Mouse (Mus musculus): ENCODE measurements around the gene Smurf1. TPM values are rescaled to one million over a fixed set of nuclear protein-coding genes. Genes with fewer than 3 reads are reported as not detected.
A peak's percentile ranks its signal among the peaks of the same experiment; 100 is the strongest.

Smurf1 gene
- polyA plus RNA-seq, 1 experiment from 2014 or later, result 36.0 TPM

DNA sequence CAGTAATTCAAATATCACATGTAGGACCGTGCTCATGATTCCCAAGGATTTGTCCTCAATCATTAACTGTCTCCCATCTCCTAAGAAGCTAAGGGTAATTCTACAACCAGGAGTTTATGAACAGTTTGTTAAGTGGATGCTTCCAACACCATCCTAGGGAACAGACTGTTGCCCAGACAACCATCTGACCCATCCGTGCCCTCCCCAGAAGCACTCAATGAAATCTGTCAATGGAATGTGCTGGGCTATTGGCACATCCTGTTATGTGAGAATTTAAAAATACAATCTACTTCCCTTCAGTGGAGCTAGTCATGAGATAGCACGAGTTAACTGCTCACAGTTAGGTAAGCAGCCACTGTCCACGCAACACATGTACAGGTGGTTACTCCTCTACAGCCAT, 56.1 kb downstream of the Smurf1 start:
- peaks cover 33% of the 10 kb centered on the region for H3K4me1 ChIP-seq (replicated peaks)
- no peak for ATAC-seq (ENCODE audit: low FRiP score, low read depth)
- no peaks in the 10 kb centered on the region for H3K27me3 ChIP-seq
- no peaks in the 10 kb centered on the region for H3K9me3 ChIP-seq
- H3K9ac ChIP-seq, result no peak overlapping the region
- H3K4me2 ChIP-seq, result no peak overlapping the region
- no peak overlapping the region for H3K4me3 ChIP-seq
- no peaks in the 10 kb centered on the region for H3K36me3 ChIP-seq
- 60% methylated on average over 4 of the region's 4 CpGs for WGBS
- no peak overlapping the region for H3K27ac ChIP-seq (replicated peaks)

DNA sequence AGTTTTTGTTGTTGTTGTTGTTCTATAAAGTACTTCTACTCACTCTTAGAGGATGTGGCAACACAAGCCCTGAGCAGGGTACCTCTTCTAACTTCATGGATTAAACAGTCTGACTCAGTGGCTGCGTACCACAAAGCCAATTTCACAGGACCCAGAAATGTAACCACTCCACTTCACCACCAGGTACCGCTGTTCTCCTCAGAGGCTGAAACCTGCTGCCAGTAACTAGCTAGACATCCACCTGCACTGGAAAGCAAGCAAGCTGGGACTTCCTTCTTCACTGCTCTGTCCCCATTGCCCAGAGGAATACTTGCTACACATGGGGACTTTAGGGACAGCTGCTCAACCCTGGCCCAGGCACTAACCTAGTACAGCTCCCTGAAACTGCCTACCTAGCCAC, 58.1 kb downstream of the Smurf1 start:
- Histone ChIP-seq H3K27me3 (no peaks in the 10 kb centered on the region), H3K9ac (no peak overlapping the region), H3K4me3 (no peak overlapping the region), H3K4me1 (replicated peaks) (peaks cover 21% of the 10 kb centered on the region), H3K27ac (replicated peaks) (no peak overlapping the region), H3K9me3 (no peaks in the 10 kb centered on the region), H3K36me3 (no peaks in the 10 kb centered on the region), H3K4me2 (no peak overlapping the region)
- WGBS, result 71% methylated on average over 2 of the region's 2 CpGs
- no peak for ATAC-seq (ENCODE audit: low FRiP score, low read depth)

DNA sequence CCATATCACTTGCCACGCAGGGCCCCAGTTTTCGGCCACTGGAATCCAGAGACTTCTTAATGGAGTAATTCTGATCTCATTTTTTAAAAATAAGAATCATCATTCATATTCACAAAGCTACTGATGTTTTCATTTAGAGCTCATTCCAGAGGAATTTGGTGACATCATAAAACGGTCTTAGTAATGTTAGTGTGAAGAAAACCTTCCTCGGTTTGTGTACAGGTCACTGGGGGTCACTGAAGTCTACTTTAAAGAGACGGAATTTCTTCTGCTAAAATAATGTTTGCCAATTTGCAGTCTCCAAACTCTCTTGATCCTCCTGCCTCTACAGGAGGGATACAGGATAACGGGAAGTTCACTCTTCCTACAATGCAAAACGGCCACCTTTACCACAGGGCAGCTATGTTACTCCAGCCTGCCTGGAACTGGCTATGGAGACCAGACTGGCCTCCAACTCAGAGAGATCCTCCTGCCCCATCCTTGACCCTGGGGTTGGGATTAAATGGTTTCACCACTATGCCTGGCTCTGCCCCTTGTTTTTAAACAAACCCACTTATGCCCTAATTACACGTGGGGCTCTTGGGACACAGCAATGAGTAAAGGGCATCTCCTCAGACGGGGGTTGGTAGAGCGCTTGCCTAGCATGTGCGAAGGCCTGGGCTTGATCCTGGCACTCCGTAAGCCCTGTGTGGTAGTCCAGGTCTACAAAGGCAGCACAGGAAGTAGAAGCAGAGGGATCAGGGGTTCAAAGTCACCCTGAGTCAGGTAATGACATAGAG, 61.1 kb downstream of the Smurf1 start:
- H3K4me3 ChIP-seq, result no peak overlapping the region
- no peaks in the 10 kb centered on the region for H3K27me3 ChIP-seq
- no peak overlapping the region for H3K27ac ChIP-seq (replicated peaks)
- H3K36me3 ChIP-seq, result peaks cover 11% of the 10 kb centered on the region; the same call in 1 of the 2 replicates
- ATAC-seq (ENCODE audit: low FRiP score, low read depth), result no peak
- H3K4me1 ChIP-seq (replicated peaks), result peaks cover 2% of the 10 kb centered on the region; the same call in 1 of the 2 replicates
- no peak overlapping the region for H3K4me2 ChIP-seq
- no peaks in the 10 kb centered on the region for H3K9me3 ChIP-seq
- H3K9ac ChIP-seq, result no peak overlapping the region
- 85% methylated on average over 12 of the region's 12 CpGs for WGBS

DNA sequence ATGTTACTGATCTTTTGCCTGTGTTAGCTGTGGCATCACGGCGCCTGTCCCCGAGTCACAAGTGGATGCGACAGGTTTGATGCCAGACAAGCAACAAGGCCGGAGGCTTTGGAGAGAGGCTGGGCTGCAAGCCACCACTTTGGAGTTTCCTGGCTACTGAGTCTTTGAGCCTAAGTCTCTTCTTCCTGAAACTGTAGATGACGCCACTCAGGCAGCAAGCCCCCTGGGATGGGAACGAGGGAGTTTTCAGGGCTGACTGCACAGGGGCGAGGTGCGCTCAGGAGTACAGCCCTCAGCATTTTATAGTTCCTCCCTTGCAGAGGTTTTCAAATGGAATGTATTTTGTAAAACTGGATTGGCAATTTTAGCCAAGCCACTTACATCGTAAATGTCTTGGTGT, 63.9 kb downstream of the Smurf1 start:
- WGBS, result 70% methylated on average over 10 of the region's 10 CpGs
- no peaks in the 10 kb centered on the region for H3K9me3 ChIP-seq
- H3K9ac ChIP-seq, result no peak overlapping the region
- peaks cover 20% of the 10 kb centered on the region; the same call in 1 of the 2 replicates for H3K36me3 ChIP-seq
- H3K27ac ChIP-seq (replicated peaks), result no peak overlapping the region
- no peaks in the 10 kb centered on the region for H3K27me3 ChIP-seq
- no peak overlapping the region for H3K4me3 ChIP-seq
- no peak overlapping the region for H3K4me2 ChIP-seq
- no peaks in the 10 kb centered on the region for H3K4me1 ChIP-seq (replicated peaks)
- ATAC-seq (ENCODE audit: low FRiP score, low read depth), result no peak

DNA sequence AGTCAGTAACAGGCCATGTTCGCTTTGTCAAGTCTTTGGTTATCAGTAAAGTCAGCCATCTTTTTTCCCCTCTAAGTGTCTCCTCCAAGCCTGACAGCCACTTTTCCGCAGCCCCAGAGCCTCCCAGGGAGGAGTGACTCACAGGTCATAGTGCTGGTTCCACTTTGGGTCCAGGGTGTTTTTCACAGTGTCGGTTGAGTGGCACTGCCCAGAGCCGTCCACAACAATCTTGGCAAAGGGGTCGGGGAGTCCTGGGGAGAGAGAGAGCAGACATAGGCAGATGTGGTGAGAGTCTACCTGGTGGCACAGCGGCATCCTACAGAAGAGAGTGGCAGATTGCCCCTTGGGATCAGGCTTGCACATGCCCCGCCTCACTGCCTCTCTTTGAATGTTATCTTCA, 64.6 kb downstream of the Smurf1 start:
- 85% methylated on average over 7 of the region's 7 CpGs for WGBS
- no peak for ATAC-seq (ENCODE audit: low FRiP score, low read depth)
- no peaks in the 10 kb centered on the region for H3K9me3 ChIP-seq

DNA sequence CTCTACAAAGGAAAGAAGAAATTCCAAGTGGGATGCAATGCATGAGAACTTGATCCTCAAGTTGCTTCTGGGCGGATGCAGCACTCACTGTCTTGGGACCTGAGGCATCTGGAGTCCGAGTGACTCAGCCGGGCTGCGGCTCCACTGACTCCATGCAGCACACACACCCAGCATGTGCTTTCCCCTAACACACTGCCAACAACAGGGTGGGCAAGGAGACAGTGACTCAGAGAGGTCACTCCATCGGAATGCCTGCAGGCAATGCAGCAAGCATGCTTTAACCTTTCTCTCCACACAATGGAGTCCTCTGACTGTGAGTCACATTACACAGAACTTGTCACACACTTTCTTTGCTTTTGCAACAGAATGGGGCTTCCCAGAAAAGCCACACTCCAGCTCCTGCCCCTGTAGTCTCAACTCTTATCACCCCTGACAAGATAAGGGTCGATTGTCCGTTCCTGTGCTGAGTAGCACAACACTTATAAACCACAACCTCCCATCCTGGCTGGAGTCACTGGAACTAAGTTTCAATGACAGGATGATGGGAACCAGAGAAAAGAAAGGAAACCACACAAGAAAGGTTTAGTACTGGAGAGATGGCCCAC, 67.1 kb downstream of the Smurf1 start:
- no peak for ATAC-seq (ENCODE audit: low FRiP score, low read depth)
- H3K27ac ChIP-seq (replicated peaks), result no peak overlapping the region
- no peak overlapping the region for H3K9ac ChIP-seq
- H3K9me3 ChIP-seq, result no peaks in the 10 kb centered on the region
- H3K4me1 ChIP-seq (replicated peaks), result no peaks in the 10 kb centered on the region
- 42% methylated on average over 7 of the region's 7 CpGs for WGBS
- H3K36me3 ChIP-seq, result peaks cover 34% of the 10 kb centered on the region
- no peak overlapping the region for H3K4me2 ChIP-seq
- H3K27me3 ChIP-seq, result no peaks in the 10 kb centered on the region
- no peak overlapping the region for H3K4me3 ChIP-seq

More for the DNA sequence above, 64.6 kb downstream of the Smurf1 start:
- no peak overlapping the region for H3K4me2 ChIP-seq
- H3K27ac ChIP-seq (replicated peaks), result no peak overlapping the region
- no peak overlapping the region for H3K9ac ChIP-seq
- no peaks in the 10 kb centered on the region for H3K4me1 ChIP-seq (replicated peaks)
- no peaks in the 10 kb centered on the region for H3K27me3 ChIP-seq
- H3K4me3 ChIP-seq, result no peak overlapping the region
- peaks cover 25% of the 10 kb centered on the region for H3K36me3 ChIP-seq

DNA sequence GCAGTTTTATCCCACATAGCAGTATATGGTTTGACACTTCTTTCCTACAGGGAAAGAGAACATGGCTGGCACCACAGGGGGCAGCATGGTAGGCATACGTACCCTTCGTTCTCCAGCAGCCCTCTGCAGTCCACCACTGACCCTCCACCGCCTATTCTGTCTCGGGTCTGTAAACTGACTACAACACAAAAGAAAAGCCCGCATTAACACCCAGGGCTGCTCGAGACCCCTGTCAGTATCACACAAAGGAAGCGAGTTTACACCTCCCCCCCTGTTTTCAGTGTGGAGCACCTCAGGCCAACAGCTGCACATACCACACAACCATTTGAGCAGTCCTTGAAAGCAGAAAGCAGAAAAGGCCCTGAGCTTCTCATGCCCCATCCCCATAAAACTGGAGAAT, 67.8 kb downstream of the Smurf1 start:
- no peak for ATAC-seq (ENCODE audit: low FRiP score, low read depth)
- Histone ChIP-seq H3K27ac (replicated peaks) (no peak overlapping the region), H3K4me1 (replicated peaks) (no peaks in the 10 kb centered on the region), H3K4me2 (no peak overlapping the region), H3K9ac (no peak overlapping the region), H3K4me3 (no peak overlapping the region), H3K9me3 (no peaks in the 10 kb centered on the region), H3K36me3 (peaks cover 40% of the 10 kb centered on the region), H3K27me3 (no peaks in the 10 kb centered on the region)
- WGBS, result 23% methylated on average over 7 of the region's 7 CpGs

DNA sequence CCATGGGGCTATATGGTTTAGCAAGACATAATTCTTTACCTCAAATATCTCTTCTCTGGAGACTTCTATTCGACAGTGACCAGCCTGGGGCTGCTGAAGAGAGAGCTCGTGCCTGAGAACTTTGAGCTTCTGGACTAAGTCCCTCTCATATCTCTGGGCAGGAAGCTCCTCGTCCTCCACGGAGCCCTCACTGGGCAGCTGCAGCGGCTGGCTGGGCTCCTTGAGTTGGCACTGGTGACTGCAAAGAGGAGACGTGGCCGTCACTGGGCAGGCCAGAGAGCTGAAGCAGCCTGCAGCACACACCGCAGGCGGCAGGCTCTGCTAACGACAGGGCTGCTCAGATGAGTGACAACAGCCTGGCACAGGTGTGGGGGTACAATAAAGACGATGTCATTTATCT, 74.4 kb downstream of the Smurf1 start:
- 85% methylated on average over 11 of the region's 11 CpGs for WGBS
- Histone ChIP-seq H3K4me2 (no peak overlapping the region), H3K36me3 (peaks cover 75% of the 10 kb centered on the region), H3K9ac (no peak overlapping the region), H3K4me3 (no peak overlapping the region), H3K9me3 (no peaks in the 10 kb centered on the region), H3K4me1 (replicated peaks) (no peaks in the 10 kb centered on the region), H3K27me3 (no peaks in the 10 kb centered on the region), H3K27ac (replicated peaks) (no peak overlapping the region)
- no peak for ATAC-seq (ENCODE audit: low FRiP score, low read depth)

DNA sequence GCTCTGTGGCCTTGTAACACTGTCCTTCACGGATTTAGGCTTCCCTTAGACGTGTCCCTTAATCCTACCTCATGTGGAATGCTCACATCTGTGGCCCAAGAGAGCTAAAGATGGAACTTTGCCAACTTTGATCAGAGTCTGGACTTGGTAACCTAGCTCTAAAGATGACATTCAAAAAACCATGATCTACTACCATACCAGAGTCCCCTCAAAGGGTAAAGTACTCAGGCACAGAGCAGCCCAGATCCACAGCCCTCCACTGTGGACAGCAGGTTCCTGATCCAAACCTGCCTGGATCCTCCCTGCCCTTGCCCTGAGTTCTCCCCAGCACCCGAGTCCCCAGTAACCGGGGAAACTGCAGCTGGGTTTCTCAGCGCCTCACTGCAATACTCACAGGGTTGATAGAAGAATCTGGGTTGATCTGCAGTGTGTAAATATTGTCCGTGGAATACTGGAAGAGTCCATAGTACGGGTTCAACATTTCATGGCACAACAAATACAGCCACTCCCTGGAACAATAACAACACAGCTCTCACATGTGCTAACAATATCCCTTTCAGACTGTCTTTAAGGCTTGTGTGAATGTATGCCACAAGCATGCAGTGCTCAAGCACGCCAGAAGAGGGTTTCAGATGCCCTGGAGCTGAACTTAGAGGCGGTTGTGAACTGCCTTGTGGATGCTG, 79.5 kb downstream of the Smurf1 start:
- Histone ChIP-seq H3K27me3 (no peaks in the 10 kb centered on the region), H3K9ac (no peak overlapping the region), H3K4me1 (replicated peaks) (no peaks in the 10 kb centered on the region), H3K27ac (replicated peaks) (no peak overlapping the region), H3K9me3 (no peaks in the 10 kb centered on the region), H3K4me3 (no peak overlapping the region), H3K4me2 (no peak overlapping the region), H3K36me3 (peaks cover 80% of the 10 kb centered on the region)
- ATAC-seq (ENCODE audit: low FRiP score, low read depth), result no peak
- 92% methylated on average over 9 of the region's 9 CpGs for WGBS

DNA sequence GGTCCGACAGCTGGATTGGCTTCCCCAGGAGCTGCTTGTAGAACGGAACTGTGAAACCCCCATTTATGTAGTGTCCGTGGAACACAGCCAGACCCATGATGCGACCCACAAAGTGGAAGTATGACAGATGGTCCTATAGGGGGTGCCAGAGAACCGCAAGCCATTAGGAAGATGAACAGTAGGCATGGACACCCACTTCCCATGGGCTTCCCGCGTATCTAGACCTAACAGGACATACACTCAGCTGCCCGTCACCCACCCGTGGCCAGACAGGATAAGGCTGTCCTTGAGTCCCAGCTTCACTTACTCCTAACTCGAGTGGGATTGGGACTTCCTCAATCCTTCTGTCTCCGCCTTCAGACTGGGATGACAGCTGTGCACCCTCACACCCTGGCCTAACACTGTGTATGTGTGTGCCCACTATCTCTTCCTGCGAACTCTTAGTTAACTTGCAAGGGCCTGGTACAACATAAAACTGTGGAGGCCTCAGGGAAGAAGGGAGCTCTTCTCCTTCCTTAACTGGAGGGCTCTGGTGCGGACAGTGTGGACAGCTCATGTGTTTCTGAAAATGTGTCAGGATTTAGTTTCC, 80.9 kb downstream of the Smurf1 start:
- ATAC-seq (ENCODE audit: low FRiP score, low read depth), result 0 out of 2 replicates have a peak, but pooled peaks have one; percentile 17
- Histone ChIP-seq H3K27ac (replicated peaks) (no peak overlapping the region), H3K36me3 (peaks cover 82% of the 10 kb centered on the region), H3K4me2 (no peak overlapping the region), H3K9me3 (no peaks in the 10 kb centered on the region), H3K9ac (no peak overlapping the region), H3K27me3 (no peaks in the 10 kb centered on the region), H3K4me1 (replicated peaks) (no peaks in the 10 kb centered on the region), H3K4me3 (no peak overlapping the region)
- 79% methylated on average over 13 of the region's 13 CpGs for WGBS

DNA sequence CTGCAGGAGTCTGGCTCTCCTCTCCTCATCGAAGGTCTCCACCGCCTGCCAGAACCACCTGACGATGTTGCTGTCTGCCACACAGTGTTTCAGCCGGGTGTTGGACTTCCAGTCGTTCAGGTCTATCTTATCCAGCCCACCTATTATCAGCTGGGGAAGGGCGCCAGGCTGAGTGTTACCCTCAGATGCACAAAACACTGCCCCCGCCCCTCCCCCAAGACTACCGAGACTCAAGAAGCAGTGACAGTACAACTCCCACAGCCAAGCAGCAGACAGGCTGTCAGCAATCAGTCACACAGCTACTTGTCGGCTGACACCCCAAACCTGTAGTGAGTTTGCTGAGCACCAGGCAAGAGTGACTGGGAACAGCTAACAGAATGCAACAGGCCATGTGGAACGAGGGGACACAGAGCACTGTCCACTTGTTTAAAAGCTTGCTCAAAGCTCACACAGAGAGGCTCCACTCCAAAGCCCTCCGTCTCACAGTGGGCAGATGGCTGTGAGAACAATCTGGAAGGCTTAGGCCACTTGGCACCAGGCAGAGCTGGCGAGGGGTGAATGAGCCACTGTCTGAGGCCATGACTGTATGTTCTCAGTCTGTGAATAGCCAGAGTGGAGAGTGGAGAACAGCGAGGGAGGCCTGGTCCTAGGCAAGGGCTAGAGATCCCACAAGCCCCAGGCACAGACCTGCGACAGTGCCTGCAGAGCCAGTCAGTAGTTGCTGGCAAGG, 83.8 kb downstream of the Smurf1 start:
- no peak overlapping the region for H3K4me2 ChIP-seq
- no peaks in the 10 kb centered on the region for H3K27me3 ChIP-seq
- H3K9ac ChIP-seq, result no peak overlapping the region
- H3K9me3 ChIP-seq, result no peaks in the 10 kb centered on the region
- 89% methylated on average over 14 of the region's 14 CpGs for WGBS
- peaks cover 66% of the 10 kb centered on the region for H3K36me3 ChIP-seq
- no peaks in the 10 kb centered on the region for H3K4me1 ChIP-seq (replicated peaks)
- no peak overlapping the region for H3K27ac ChIP-seq (replicated peaks)
- ATAC-seq (ENCODE audit: low FRiP score, low read depth), result peak; percentile 38; the same call in 1 of the 2 replicates
- no peak overlapping the region for H3K4me3 ChIP-seq

All from hindbrain, embryonic 15.5 days (tissue).